Mouse (Mus musculus) midbrain, postnatal 0 days (tissue): ENCODE measurements around the gene Trim25. TPM values are rescaled to one million over a fixed set of nuclear protein-coding genes. Genes with fewer than 3 reads are reported as not detected.
A peak's percentile ranks its signal among the peaks of the same experiment; 100 is the strongest.

Source experiments
- ATAC-seq: fragments of 200-750 bp; cut with Nextera tagmentation; 2 replicates; pipeline ENCODE4 v1.8.0; 2017; ENCODE audit warnings: moderate number of reproducible peaks, mild to moderate bottlenecking, moderate TSS enrichment, moderate library complexity; ENCODE audit not compliant: low FRiP score
- DNase-seq: peaks from one replicate; pipeline ENCODE4 v3.0.0-alpha.2; 2015; ENCODE audit warnings: low spot score
- H3K27ac ChIP-seq: fragments of 300-500 bp; sonication (generic); 2 replicates; pipeline ENCODE4 v1.5.1; 2014; ENCODE audit warnings: low read depth, mild to moderate bottlenecking, low read length, mixed read lengths
- H3K27me3 ChIP-seq: fragments of 300-500 bp; sonication (generic); 2 replicates; pipeline ENCODE4 v1.6.1; 2014; ENCODE audit warnings: low read length, control low read depth, mixed read lengths; ENCODE audit not compliant: insufficient read depth
- H3K36me3 ChIP-seq: fragments of 300-500 bp; sonication (generic); 2 replicates; pipeline ENCODE4 v1.6.1; 2014; ENCODE audit warnings: low read length, control low read depth, mixed read lengths; ENCODE audit not compliant: insufficient read depth
- H3K4me1 ChIP-seq: fragments of 300-500 bp; sonication (generic); 2 replicates; pipeline ENCODE4 v1.6.1; 2014; ENCODE audit warnings: mild to moderate bottlenecking, control low read depth, antibody characterized with exemption, low read length, mixed read lengths; ENCODE audit not compliant: insufficient read depth
- H3K4me2 ChIP-seq: fragments of 300-500 bp; sonication (generic); 2 replicates; pipeline ENCODE4 v1.6.1; 2014; ENCODE audit warnings: low read depth, mild to moderate bottlenecking, low read length, mixed read lengths; ENCODE audit not compliant: poor library complexity, severe bottlenecking
- H3K4me3 ChIP-seq: fragments of 300-500 bp; sonication (generic); 2 replicates; pipeline ENCODE4 v1.5.1; 2014; ENCODE audit warnings: low read depth, mild to moderate bottlenecking, low read length, moderate library complexity
- H3K9ac ChIP-seq: fragments of 300-500 bp; sonication (generic); replicated peaks from 2 replicates; pipeline ENCODE4 v1.6.1; 2014; ENCODE audit warnings: mild to moderate bottlenecking, low read length, moderate library complexity, mixed read lengths; ENCODE audit not compliant: poor library complexity, severe bottlenecking
- H3K9me3 ChIP-seq: fragments of 300-500 bp; sonication (generic); 2 replicates; pipeline ENCODE4 v1.6.1; 2016; ENCODE audit warnings: low read length, control low read depth
- CTCF ChIP-seq: IDR thresholded peaks from 2 replicates; pipeline ENCODE4 v1.5.1; 2016; ENCODE audit warnings: antibody characterized with exemption, mild to moderate bottlenecking
- WGBS: fragments of 180-500 bp; shearing (Covaris S2); extraction: QIAGEN DNeasy Blood & Tissue Kit; methylation state at CpG from one replicate; pipeline ENCODE4 v1.1.7; 2014; 5-methylcytosine and 5-hydroxymethylcytosine counted together
- polyA plus RNA-seq: library from polyadenylated mRNA; unstranded; fragments of >200 nt; fragmentation: Nextera tagmentation; extraction: Ambion mirVana; gene quantifications from 2 replicates; pipeline ENCODE4 v1.2.1, GENCODE M21; 2015
- total RNA-seq: library from RNA; depleted of rRNA; stranded (reverse); fragments of >200 nt; gene quantifications from 2 replicates; pipeline ENCODE4 v1.2.3, GENCODE M21; 2014

Trim25 gene
- total and polyA plus RNA-seq, 2 experiments from 2014 or later = 2.0 to 4.3 TPM

DNA sequence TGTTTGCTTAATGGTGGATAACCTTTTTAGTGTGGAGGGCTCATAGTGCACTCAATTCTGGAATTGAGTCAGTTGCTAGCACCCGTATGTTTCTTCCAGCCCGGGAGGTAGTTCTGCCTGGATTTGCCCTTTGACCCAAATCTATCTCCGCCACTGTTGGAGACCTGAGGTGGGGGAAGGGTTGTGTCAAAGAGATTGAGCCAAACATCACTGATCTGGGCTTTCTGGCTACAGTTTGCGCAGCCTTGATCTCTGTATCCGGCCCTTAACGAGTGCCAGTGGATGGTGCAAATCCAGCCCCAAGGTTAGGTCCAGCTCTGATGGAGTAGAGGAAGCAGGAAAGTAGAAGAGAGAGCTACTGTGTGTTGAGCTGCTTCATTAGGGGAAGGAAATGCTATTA is 3.9 kb downstream of the Trim25 start:
- no peak overlapping the region for H3K27ac ChIP-seq
- no peak overlapping the region for H3K4me3 ChIP-seq
- H3K27me3 ChIP-seq = peaks cover 15% of the 10 kb centered on the region
- ATAC-seq = no peak
- H3K4me1 ChIP-seq = no peaks in the 10 kb centered on the region
- no peak for DNase-seq
- no peaks in the 10 kb centered on the region for H3K36me3 ChIP-seq
- H3K4me2 ChIP-seq = peak overlapping the region; percentile 28; the same call in 1 of the 2 replicates
- WGBS = 75% methylated on average over 6 of the region's 6 CpGs
- TF ChIP-seq CTCF = no peak
- no peaks in the 10 kb centered on the region for H3K9me3 ChIP-seq
- H3K9ac ChIP-seq = no peak overlapping the region

GRCm38 (mm10) chr11:89003726-89004125 is 4.5 kb downstream of the Trim25 start:
- no peak for DNase-seq
- Histone ChIP-seq H3K9ac (no peak overlapping the region), H3K4me2 (no peak overlapping the region), H3K27me3 (peaks cover 11% of the 10 kb centered on the region), H3K36me3 (no peaks in the 10 kb centered on the region), H3K9me3 (no peaks in the 10 kb centered on the region), H3K4me3 (no peak overlapping the region), H3K27ac (no peak overlapping the region), H3K4me1 (no peaks in the 10 kb centered on the region)
- WGBS = 86% methylated on average over 4 of the region's 4 CpGs
- no peak for TF ChIP-seq CTCF
- no peak for ATAC-seq

DNA sequence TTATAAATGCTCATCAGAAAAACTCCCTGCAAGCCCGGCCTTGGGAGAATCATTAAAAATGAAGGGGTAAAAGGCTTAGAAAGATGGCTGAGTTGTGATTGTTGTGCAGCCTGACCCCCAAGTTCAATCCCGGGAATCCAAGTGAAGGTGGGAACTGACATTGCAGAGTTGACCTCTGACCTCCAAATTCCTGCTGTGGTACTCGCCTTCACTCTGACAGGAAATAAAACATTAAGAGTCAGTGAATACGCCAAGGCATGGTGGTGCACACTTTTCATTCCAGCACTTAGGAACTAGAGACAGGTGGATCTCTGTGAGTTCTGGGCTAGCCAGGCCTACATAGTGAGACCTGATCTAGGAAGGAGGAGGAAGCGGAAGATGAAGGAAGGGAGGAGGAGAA is 6.3 kb downstream of the Trim25 start:
- ATAC-seq (no peak), DNase-seq (no peak)
- 87% methylated on average over 5 of the region's 5 CpGs for WGBS
- H3K4me2 ChIP-seq = no peak overlapping the region
- no peaks in the 10 kb centered on the region for H3K4me1 ChIP-seq
- no peak for TF ChIP-seq CTCF
- no peaks in the 10 kb centered on the region for H3K9me3 ChIP-seq
- H3K27ac ChIP-seq = no peak overlapping the region
- no peak overlapping the region for H3K4me3 ChIP-seq
- no peaks in the 10 kb centered on the region for H3K36me3 ChIP-seq
- no peak overlapping the region for H3K9ac ChIP-seq
- no peaks in the 10 kb centered on the region for H3K27me3 ChIP-seq

DNA sequence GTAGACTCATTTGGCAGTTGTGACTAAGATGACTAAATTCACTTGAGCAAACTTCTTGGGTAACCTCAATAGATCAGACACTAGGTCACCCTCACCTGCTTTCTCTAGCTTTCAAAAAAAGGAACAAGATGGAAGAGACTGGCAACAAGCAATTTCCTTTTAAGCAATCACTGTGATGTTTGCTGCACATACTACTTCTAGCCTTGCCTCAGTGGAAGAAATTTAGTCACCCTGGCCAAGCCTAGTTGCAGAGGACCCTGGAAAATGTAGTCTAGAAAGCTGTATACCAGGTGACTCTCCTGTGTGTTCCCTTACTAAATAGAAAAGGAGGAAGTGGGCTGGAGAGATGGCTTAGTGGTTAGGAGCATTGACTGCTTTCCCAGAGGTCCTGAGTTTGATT is 7.2 kb downstream of the Trim25 start:
- Histone ChIP-seq H3K36me3 (no peaks in the 10 kb centered on the region), H3K9me3 (no peaks in the 10 kb centered on the region), H3K27me3 (no peaks in the 10 kb centered on the region), H3K4me2 (no peak overlapping the region), H3K9ac (no peak overlapping the region), H3K4me3 (no peak overlapping the region), H3K4me1 (no peaks in the 10 kb centered on the region), H3K27ac (no peak overlapping the region)
- no peak for TF ChIP-seq CTCF
- no peak for ATAC-seq
- no peak for DNase-seq

- no peak overlapping the region for H3K4me2 ChIP-seq
- no peaks in the 10 kb centered on the region for H3K9me3 ChIP-seq
- ATAC-seq = no peak
- H3K9ac ChIP-seq = no peak overlapping the region
- TF ChIP-seq CTCF = no peak
- H3K4me3 ChIP-seq = no peak overlapping the region
- no peaks in the 10 kb centered on the region for H3K36me3 ChIP-seq
- H3K4me1 ChIP-seq = no peaks in the 10 kb centered on the region
- no peaks in the 10 kb centered on the region for H3K27me3 ChIP-seq
- DNase-seq = no peak
- no peak overlapping the region for H3K27ac ChIP-seq
- 91% methylated on average over 3 of the region's 3 CpGs for WGBS
Observed at GRCm38 (mm10) chr11:89007582-89007981, 8.4 kb downstream of the Trim25 start.

DNA sequence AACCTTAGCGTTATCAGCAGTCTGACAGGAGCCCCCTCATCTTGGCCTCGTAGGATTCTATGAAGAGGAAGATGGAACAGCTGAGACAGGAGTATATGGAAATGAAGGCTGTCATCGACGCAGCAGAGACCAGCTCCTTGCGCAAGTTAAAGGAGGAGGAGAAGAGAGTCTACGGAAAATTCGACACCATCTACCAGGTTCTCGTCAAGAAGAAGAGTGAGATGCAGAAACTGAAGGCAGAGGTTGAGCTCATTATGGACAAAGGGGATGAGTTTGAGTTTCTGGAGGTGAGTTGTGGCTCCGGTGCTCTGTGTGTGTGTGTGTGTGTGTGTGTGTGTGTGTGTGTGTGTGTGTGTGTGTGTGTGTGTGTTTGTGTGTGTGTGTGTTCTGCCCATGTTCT is 9.9 kb downstream of the Trim25 start:
- H3K4me3 ChIP-seq = no peak overlapping the region

More for the DNA sequence above, 9.9 kb downstream of the Trim25 start:
- Histone ChIP-seq H3K27me3 (no peaks in the 10 kb centered on the region), H3K36me3 (no peaks in the 10 kb centered on the region), H3K27ac (no peak overlapping the region), H3K4me1 (no peaks in the 10 kb centered on the region), H3K9me3 (no peaks in the 10 kb centered on the region), H3K4me2 (no peak overlapping the region), H3K9ac (no peak overlapping the region)
- ATAC-seq (no peak), DNase-seq (no peak)
- WGBS = 95% methylated on average over 8 of the region's 9 CpGs
- no peak for TF ChIP-seq CTCF
